Mouse (Mus musculus) forebrain, embryonic 15.5 days (tissue): ENCODE measurements around the gene Tnk2. TPM values are rescaled to one million over a fixed set of nuclear protein-coding genes. Genes with fewer than 3 reads are reported as not detected.
A peak's percentile ranks its signal among the peaks of the same experiment; 100 is the strongest.

Experiments
- ATAC-seq: fragments of 200-750 bp; cut with Nextera tagmentation; replicated peaks from 2 replicates; pipeline ENCODE4 v1.8.0; 2017; ENCODE audit warnings: mild to moderate bottlenecking, moderate TSS enrichment, moderate library complexity
- H3K27ac ChIP-seq: fragments of 300-500 bp; sonication (generic); replicated peaks from 2 replicates; pipeline ENCODE4 v1.5.1; 2015; ENCODE audit warnings: mild to moderate bottlenecking, inconsistent platforms
- H3K27me3 ChIP-seq: fragments of 300-500 bp; sonication (generic); 2 replicates; pipeline ENCODE4 v1.6.1; 2015; ENCODE audit warnings: inconsistent platforms
- H3K36me3 ChIP-seq: fragments of 300-500 bp; sonication (generic); 2 replicates; pipeline ENCODE4 v1.6.1; 2015; ENCODE audit warnings: mild to moderate bottlenecking, inconsistent platforms
- H3K4me1 ChIP-seq: fragments of 300-500 bp; sonication (generic); 2 replicates; pipeline ENCODE4 v1.6.1; 2015; ENCODE audit warnings: inconsistent platforms
- H3K4me2 ChIP-seq: fragments of 300-500 bp; sonication (generic); replicated peaks from 2 replicates; pipeline ENCODE4 v1.6.1; 2015; ENCODE audit warnings: mild to moderate bottlenecking, inconsistent platforms
- H3K4me3 ChIP-seq: fragments of 300-500 bp; sonication (generic); 2 replicates; pipeline ENCODE4 v1.5.1; 2015; ENCODE audit warnings: mild to moderate bottlenecking, inconsistent platforms
- H3K9ac ChIP-seq: fragments of 300-500 bp; sonication (generic); replicated peaks from 2 replicates; pipeline ENCODE4 v1.6.1; 2015; ENCODE audit warnings: mild to moderate bottlenecking, inconsistent platforms
- H3K9me3 ChIP-seq: fragments of 300-500 bp; sonication (generic); 2 replicates; pipeline ENCODE4 v1.6.1; 2016; ENCODE audit warnings: inconsistent platforms
- WGBS: fragments of 180-500 bp; shearing (Covaris S2); methylation state at CpG from one replicate; pipeline ENCODE4 v1.1.7; 2015; ENCODE audit warnings: mixed read lengths; 5-methylcytosine and 5-hydroxymethylcytosine counted together
- polyA plus RNA-seq: library from polyadenylated mRNA; unstranded; fragments of >200 nt; fragmentation: Nextera tagmentation; extraction: Ambion mirVana; gene quantifications from 2 replicates; pipeline ENCODE4 v1.2.1, GENCODE M21; 2015

Gene Tnk2
- polyA plus RNA-seq, 1 experiment from 2014 or later: 16.0 TPM

DNA sequence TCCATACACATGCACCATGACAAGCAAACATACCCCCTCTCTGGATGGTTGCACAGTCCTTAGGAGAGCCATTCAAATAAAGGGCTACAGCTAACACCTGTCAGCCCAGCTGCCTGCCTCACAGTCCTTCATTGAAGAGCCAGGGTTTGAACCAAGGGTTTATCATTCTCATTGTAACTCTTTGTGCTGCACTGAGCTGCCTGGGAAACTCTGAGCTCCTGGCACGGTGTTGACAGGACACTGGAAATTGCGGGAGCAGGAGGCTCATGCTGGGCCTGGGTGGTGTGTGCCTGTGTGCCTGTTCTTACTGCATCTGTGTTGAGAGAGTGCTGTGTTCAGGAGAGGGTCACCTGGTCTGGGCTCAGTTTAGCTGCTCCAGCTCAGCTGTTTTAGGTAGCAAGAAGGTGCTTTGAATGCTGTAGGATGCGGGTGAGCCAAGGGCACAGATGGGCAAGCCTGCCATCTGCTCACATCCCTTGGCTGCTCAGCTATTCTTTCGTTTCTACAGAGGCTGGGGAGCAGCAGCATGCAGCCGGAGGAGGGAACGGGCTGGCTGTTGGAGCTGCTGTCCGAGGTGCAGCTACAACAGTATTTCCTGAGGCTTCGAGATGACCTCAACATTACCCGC is 19.7 kb downstream of the Tnk2 start:
- no peak for ATAC-seq
- Histone ChIP-seq H3K4me3 (no peak overlapping the region), H3K9me3 (no peaks in the 10 kb centered on the region), H3K27ac (peak overlapping the region; percentile 87), H3K4me1 (peaks cover 93% of the 10 kb centered on the region), H3K4me2 (0 out of 2 replicates have a peak overlapping the region, but pooled peaks have one; percentile 1), H3K9ac (no peak overlapping the region), H3K27me3 (no peaks in the 10 kb centered on the region), H3K36me3 (no peaks in the 10 kb centered on the region)
- 45% methylated on average over 9 of the region's 9 CpGs for WGBS

DNA sequence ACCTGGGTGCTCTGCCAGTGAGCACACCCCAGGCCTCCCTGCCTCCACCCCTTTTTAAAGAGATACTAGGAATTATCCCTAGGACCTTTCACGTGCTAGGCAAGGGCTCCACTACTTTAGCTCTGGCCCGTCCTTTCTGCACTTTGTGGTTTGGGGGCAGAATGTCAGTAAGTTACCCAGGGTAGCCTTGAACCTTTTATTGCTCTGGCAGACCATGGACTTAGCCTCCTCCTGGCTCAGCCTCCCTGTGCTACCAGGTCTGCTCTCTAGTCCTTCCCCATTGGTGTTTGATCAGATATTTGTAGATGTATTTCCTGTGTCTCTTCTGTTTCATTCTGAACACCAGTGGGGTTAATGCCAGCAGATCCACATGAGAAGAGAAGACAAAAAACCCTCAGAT is 20.5 kb downstream of the Tnk2 start:
- H3K27ac ChIP-seq: peak overlapping the region; percentile 87
- H3K9me3 ChIP-seq: no peaks in the 10 kb centered on the region
- H3K4me2 ChIP-seq: no peak overlapping the region
- peaks cover 84% of the 10 kb centered on the region for H3K4me1 ChIP-seq
- no peak overlapping the region for H3K9ac ChIP-seq
- H3K36me3 ChIP-seq: no peaks in the 10 kb centered on the region
- no peak overlapping the region for H3K4me3 ChIP-seq
- no peak for ATAC-seq
- 77% methylated on average over 2 of the region's 2 CpGs for whole genome bisulfite sequencing
- no peaks in the 10 kb centered on the region for H3K27me3 ChIP-seq

DNA sequence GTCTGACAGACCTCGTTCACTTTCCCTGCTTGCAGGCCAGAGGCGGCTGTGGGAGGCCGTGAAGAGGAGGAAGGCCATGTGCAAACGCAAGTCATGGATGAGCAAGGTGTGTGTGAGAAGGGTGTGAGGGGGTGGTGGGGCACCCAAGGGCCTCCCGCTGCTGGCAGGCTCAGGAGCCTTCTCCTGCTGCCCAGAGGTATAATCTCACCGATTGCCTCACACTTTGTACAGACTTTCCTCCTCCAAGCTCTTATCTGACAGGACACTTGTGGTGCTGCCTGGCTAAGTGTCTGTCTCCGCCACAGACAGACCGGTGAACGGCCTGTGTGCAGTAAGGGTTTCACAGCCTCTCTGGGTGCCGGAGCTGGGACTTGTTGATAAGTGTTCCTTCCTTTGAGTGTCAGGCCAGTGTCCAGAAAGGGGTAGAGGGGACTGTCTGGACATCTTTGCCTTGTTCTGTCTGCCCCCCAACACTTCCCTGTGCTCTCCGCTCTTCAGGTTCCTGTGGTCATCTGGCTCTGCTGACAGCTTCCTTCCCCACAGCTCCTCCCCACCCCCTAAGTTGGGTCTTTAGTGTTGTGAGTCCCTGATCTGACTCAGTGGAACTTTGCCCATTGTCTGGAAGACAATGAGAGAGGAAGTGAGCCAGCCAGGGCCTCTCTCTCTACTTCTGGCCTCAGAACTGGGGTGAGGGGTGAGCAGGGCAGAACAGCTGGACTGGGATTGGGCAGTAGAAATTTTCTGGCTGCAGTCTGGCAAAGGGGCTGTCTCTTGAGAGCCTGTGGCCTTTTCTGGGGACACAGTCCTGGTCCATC is 22.4 kb downstream of the Tnk2 start:
- peak overlapping the region; percentile 29 for H3K27ac ChIP-seq
- no peaks in the 10 kb centered on the region for H3K27me3 ChIP-seq
- H3K36me3 ChIP-seq: peaks cover 11% of the 10 kb centered on the region
- WGBS: 44% methylated on average over 11 of the region's 11 CpGs
- peaks cover 66% of the 10 kb centered on the region for H3K4me1 ChIP-seq
- ATAC-seq: no peak
- H3K4me2 ChIP-seq: no peak overlapping the region
- no peaks in the 10 kb centered on the region for H3K9me3 ChIP-seq
- no peak overlapping the region for H3K9ac ChIP-seq
- H3K4me3 ChIP-seq: no peak overlapping the region

DNA sequence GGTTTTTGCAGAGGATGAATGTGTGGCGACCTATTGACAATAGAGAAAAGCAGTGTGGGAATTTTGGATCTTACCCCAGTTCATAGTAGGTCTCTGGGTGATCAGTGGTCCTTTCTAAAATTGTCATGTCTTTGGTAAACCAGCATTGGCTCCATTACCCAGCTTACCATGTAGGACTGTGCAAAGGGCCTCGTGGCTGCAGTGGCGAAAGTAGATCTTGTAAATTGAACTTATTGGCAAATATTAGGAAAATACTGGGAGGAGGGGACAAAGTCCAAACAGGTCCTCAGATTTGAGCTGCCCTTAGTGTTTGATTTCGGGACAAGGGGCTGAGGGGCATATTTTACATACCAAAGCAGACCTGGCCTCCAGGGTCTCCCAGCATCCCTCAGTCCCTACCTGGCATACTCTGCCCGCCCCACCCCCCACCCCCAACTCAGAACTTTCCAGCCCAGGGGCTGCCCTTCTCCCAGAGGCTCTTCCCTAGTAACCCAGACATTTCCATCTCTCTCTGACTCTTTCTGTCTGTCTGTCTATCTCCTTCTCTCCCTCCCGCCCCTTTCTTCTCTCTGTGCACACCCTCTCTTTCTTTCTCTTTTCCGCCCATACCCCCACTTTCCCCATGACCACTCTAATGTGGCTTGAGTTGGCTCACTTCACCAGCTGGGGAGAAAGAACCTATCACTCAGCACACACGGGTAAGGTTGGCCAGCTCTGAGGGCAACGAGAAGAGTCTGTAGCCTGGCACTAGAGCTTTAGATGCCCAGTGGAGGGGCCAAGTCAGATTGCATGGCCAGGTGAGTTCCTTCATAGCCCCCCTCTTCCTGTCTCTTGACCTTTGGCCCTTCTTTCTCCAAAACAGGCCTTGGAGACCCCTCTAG is 23.2 kb downstream of the Tnk2 start:
- Histone ChIP-seq H3K27me3 (no peaks in the 10 kb centered on the region), H3K9me3 (no peaks in the 10 kb centered on the region), H3K36me3 (peaks cover 19% of the 10 kb centered on the region), H3K4me3 (no peak overlapping the region), H3K27ac (peak overlapping the region; percentile 29; the same call in 1 of the 2 replicates), H3K4me2 (no peak overlapping the region), H3K4me1 (peaks cover 57% of the 10 kb centered on the region), H3K9ac (no peak overlapping the region)
- ATAC-seq: no peak
- WGBS: 68% methylated on average over 9 of the region's 9 CpGs

DNA sequence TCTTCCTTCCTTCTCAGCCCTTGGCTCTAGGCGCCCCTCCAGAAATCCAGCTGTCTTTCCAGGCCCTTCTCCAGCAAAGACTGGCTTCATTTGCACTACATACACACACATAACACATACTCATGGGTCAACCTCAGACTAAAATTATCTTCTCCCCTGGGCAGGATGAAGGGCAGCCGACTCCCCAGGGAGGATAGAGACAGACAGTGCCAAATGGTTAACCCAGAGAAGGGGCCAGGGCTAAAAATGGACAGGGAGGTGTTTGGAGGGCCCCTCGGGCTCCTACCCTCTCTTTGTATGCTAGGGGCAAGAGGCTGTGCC is 23.8 kb downstream of the Tnk2 start:
- no peaks in the 10 kb centered on the region for H3K9me3 ChIP-seq
- no peak overlapping the region for H3K4me2 ChIP-seq
- H3K4me3 ChIP-seq: no peak overlapping the region
- no peaks in the 10 kb centered on the region for H3K27me3 ChIP-seq
- H3K4me1 ChIP-seq: peaks cover 51% of the 10 kb centered on the region
- H3K9ac ChIP-seq: no peak overlapping the region
- ATAC-seq: no peak
- peaks cover 20% of the 10 kb centered on the region for H3K36me3 ChIP-seq
- WGBS: 83% methylated on average over 3 of the region's 3 CpGs
- H3K27ac ChIP-seq: no peak overlapping the region

DNA sequence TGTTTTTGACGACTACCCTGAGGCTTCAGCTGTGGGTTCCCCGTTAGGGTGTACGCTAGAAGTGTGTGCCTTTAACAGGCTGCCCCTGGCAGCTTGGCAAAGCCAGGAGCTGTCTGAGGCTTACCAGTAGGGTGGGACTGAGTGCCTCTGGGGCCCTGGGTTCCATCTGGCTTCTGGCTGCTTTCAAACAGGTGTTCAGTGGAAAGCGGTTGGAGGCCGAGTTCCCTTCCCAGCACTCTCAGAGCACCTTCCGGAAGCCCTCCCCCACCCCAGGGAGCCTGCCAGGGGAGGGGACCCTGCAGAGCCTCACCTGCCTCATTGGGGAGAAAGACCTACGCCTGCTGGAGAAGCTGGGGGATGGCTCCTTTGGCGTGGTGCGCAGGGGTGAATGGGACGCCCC is 24.4 kb downstream of the Tnk2 start:
- no peaks in the 10 kb centered on the region for H3K9me3 ChIP-seq
- H3K36me3 ChIP-seq: peaks cover 20% of the 10 kb centered on the region
- peaks cover 46% of the 10 kb centered on the region for H3K4me1 ChIP-seq
- no peaks in the 10 kb centered on the region for H3K27me3 ChIP-seq
- no peak overlapping the region for H3K27ac ChIP-seq
- H3K4me2 ChIP-seq: no peak overlapping the region
- WGBS: 61% methylated on average over 10 of the region's 10 CpGs
- no peak overlapping the region for H3K9ac ChIP-seq
- no peak overlapping the region for H3K4me3 ChIP-seq
- no peak for ATAC-seq

DNA sequence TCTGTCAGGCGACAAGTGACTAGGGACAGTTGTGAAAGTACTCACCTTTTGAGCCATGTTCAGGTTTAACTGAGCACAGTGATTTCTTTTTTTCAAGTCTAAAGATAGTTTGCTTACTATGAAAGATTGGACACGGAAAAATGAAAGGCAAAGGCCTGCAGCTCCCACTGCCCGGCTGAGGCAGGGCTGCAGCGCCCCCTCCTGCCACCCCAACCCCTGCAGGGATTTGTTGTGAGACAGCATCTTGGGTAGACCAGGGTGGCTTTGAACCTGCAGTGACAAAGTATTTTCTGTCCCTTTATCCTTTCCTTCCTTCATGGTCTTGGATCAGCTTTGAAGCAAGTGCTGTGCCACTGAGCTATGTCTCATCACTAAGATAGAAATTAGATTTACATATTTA is 24.8 kb downstream of the Tnk2 start:
- peaks cover 23% of the 10 kb centered on the region for H3K36me3 ChIP-seq
- ATAC-seq: no peak
- H3K4me3 ChIP-seq: no peak overlapping the region
- H3K4me2 ChIP-seq: no peak overlapping the region
- H3K9ac ChIP-seq: no peak overlapping the region
- H3K27ac ChIP-seq: no peak overlapping the region
- WGBS: 66% methylated on average over 4 of the region's 4 CpGs
- H3K27me3 ChIP-seq: no peaks in the 10 kb centered on the region
- peaks cover 42% of the 10 kb centered on the region for H3K4me1 ChIP-seq
- no peaks in the 10 kb centered on the region for H3K9me3 ChIP-seq

DNA sequence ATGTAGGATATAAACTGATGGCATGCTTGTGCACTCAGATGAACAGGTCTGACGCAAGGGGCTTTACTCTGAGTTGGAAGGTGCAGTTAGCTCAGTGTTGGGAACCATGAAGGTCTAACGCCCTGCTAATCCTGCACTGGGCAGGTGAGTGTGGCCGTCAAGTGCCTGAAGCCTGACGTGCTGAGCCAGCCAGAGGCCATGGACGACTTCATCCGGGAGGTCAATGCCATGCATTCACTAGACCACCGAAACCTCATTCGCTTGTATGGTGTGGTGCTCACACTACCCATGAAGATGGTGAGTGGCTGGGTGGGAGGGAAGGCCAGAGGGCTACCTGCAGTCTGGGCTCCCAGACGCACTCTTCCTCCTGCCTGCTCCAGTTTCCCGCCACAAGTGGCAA is 25.6 kb downstream of the Tnk2 start:
- Histone ChIP-seq H3K4me2 (no peak overlapping the region), H3K36me3 (peaks cover 26% of the 10 kb centered on the region), H3K27me3 (no peaks in the 10 kb centered on the region), H3K27ac (no peak overlapping the region), H3K9ac (no peak overlapping the region), H3K9me3 (no peaks in the 10 kb centered on the region), H3K4me3 (no peak overlapping the region), H3K4me1 (peaks cover 34% of the 10 kb centered on the region)
- no peak for ATAC-seq
- whole genome bisulfite sequencing: 91% methylated on average over 10 of the region's 10 CpGs

DNA sequence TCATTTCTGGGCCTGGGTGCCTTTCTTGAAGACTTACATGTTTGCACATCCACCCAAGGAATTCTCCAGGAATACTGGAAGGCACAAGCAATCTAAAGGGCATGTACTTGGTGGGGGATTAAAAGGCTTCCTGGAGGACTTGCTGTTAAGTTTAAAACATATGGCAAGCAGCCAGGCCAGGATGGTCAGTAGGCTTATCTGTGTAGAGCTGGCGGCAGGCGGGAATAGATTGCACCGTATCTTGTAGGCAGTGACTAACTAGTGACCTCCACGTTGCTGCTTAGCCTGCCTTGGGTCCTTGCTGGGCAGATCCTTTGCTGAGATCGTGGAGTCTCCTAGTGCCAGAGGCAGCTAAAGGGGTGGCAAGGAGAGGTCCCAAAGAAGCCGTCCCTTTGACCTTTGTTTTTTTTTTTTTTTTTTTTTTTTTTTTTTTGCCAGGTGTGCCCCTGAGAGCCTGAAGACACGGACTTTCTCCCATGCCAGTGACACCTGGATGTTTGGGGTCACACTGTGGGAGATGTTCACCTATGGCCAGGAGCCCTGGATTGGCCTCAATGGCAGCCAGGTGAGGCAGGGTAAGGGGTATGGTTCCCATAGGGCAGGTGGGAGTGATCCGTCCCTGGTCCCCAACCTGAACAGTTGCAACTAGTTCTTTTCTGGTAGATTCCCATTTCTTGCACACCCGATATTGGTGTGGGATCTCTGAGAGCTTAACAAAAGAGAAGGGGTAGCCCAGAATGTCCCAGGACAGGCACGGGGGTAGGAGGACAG is 26.9 kb downstream of the Tnk2 start:
- no peak overlapping the region for H3K9ac ChIP-seq
- no peak overlapping the region for H3K4me3 ChIP-seq
- WGBS: 92% methylated on average over 10 of the region's 10 CpGs
- peaks cover 39% of the 10 kb centered on the region for H3K36me3 ChIP-seq
- no peak for ATAC-seq
- H3K27me3 ChIP-seq: no peaks in the 10 kb centered on the region
- no peak overlapping the region for H3K4me2 ChIP-seq
- no peak overlapping the region for H3K27ac ChIP-seq
- H3K9me3 ChIP-seq: no peaks in the 10 kb centered on the region
- H3K4me1 ChIP-seq: peaks cover 26% of the 10 kb centered on the region

DNA sequence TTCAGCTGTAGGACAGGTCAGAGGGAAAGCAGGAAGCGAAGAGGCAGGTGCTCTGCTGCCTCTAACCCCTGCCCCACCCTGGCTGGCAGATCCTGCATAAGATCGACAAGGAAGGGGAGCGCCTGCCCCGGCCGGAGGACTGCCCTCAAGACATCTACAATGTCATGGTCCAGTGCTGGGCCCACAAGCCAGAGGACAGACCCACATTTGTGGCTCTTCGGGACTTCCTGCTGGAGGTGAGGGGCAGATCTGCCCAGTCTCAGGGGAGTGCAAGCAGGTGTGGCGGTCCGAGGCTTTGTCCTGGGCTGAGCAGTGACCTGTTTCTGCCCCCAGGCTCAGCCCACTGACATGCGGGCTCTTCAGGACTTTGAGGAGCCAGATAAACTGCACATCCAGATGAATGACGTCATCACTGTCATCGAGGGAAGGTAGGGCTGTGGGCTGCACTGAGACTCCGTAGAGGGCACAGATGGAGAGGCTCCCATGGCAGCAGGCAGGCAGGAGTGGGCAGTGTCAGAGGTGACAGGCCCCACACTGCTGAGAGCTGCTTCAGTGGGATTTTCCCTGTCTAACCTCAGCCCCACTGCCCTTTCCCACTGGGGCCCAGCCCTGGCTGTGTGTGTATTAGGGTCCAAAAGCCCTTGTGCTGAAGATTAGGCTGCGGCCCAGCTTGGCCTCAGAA is 27.7 kb downstream of the Tnk2 start:
- Histone ChIP-seq H3K4me1 (peaks cover 19% of the 10 kb centered on the region), H3K9ac (no peak overlapping the region), H3K4me2 (no peak overlapping the region), H3K9me3 (no peaks in the 10 kb centered on the region), H3K36me3 (peaks cover 47% of the 10 kb centered on the region), H3K27me3 (no peaks in the 10 kb centered on the region), H3K27ac (no peak overlapping the region), H3K4me3 (no peak overlapping the region)
- ATAC-seq: no peak
- WGBS: 93% methylated on average over 13 of the region's 13 CpGs

DNA sequence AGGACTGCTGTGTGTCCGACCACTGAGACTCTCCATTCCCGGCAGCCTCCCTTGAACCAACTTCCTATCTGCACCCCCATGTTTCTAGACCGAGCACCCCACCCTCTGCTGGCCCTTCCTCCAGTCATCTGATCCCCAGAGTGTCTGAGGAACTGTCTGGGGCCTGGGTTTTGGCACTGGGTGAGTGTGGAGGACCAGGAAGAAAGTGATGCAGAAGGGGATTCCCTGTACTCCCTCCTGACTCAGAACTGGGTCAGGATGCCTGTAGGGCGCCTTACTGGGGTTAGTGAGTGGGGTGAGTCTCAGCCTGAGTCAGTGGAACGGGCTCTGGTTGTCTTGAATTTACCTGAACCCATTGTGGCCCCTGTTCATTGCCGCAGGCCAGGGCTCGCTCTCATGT is 28.6 kb downstream of the Tnk2 start:
- Histone ChIP-seq H3K4me3 (no peak overlapping the region), H3K9ac (no peak overlapping the region), H3K36me3 (peaks cover 56% of the 10 kb centered on the region), H3K27ac (no peak overlapping the region), H3K27me3 (no peaks in the 10 kb centered on the region), H3K4me2 (no peak overlapping the region), H3K9me3 (no peaks in the 10 kb centered on the region), H3K4me1 (peaks cover 11% of the 10 kb centered on the region)
- WGBS: 95% methylated on average over 7 of the region's 7 CpGs
- ATAC-seq: no peak
